Mouse (Mus musculus) urinary bladder, postnatal 4 days (tissue): ENCODE measurements around the gene Ubap2l.

Source experiments
- DNase-seq, 2 experiments: peaks; one replicate each; pipeline ENCODE4 v3.0.0; 2021 to 2022; ENCODE audit warnings: low spot score in 2 of 2

Gene Ubap2l

DNA sequence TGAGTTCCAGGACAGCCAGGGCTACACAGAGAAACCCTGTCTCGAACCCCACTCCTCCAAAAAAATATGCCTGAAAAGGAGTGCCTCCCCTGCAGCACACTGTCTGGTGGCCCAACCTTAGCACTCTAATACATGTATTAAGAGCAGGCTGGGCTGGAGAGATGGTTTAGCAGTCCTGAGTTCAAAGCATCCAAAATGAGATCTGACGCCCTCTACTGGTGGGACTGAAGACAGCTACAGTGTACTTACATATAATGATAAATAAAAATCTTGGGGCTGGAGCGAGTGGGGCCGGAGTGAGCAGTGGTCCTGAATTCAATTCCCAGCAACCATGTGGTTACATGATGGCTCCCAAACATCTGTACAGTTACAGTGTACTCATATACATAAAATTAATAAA is 85.5 kb downstream of the Ubap2l start:
- no peak for DNase-seq

DNA sequence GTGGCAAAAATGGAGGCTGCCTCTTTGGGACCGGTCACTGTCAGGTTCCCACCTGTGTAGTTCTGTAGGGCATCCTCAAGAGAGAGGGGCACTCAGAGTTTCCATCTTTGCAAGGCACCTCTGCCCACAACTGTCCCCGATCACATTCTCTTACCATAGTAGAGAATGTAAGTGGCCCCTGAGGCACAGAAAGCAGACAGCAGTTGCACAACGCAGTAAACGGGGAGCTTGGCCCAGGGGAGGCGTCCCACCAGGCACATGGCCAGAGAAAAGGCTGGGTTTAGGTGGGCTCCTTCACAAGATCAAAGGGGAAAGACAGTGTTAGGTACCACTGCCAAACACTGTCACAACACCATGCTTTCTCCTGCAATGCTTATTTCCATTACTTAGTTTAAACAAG is 86.5 kb downstream of the Ubap2l start:
- no peak for DNase-seq

DNA sequence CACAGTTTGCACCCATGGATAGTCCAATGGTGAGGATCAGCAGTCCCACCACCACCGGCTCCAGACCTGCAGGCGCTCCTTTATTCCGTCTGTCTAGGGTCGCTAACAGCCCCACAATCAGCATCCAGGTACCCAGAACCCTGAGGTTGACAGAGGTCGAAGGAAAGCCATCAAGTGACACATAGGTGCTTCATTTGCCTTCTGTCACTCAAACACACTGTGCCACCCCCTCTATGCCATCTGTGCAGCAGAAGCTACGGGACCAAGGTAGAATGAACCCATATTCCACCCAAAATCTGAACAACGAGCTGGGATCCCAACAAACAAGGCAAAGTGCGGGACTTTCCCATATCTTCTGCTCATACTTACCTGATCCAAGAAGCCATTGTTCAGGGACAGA is 86.9 kb downstream of the Ubap2l start:
- no peak for DNase-seq

GRCm38 (mm10) chr3:89963926-89964739 is 88.3 kb downstream of the Ubap2l start:
- peak; percentile 61 to 74 for DNase-seq

DNA sequence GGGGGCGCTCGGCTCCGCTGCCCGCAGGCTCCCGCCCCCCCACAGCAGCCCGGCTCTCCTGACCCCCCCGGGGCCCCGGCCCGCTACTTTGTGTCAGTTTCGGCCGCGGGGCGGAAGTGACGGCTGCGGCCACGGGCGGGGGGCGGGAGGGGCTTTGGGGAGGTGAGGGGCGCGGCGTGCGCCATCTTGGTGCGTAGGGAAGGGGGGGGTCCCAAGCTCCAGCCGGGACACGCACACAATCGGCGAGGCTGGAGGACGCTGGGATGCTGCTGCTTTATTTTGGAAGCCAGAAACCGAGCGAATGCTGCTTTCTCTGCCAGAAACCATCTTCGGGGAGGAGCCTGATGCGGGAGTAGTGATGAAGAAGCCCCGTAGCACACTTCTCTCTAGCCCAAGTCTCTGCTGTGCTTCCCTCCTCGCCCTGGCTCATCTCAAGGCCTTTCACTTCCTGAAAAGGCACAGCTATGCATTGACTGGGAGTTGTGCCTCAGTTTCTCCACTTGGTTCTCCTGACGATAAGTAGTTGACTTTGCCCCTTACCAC is 89.1 kb downstream of the Ubap2l start, which contains the start of gene Atp8b2:
Gene Atp8b2 (minus strand): TSS at position 288 of the 543 bp plus-strand sequence.
- DNase-seq: peak; percentile 71

DNA sequence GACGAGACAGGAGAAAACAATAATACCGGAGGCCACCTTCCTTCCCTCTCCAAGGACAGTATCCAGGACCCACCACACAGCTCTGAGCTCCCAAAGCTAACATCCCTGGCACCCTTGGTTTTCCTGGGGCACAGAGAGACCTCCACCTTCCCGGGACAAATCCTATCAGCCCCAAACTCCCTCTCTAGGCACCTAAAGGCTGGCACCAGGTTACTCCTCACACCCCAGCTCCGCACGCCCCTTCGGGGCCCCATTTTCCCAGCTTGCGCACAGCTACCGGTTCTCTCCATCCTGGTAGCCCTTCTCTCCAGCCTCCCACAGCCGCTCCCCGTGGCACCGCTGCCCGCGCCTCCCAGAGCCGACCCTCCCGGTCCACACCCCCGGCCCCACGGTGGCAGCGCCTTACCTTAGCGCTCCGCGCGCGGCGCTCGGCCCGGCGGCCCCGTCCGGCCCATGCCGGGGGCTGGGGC is 89.6 kb downstream of the Ubap2l start:
- peak in 1 of 2 experiments; percentile 42 for DNase-seq

GRCm38 (mm10) chr3:89962059-89962750 is 90.2 kb downstream of the Ubap2l start:
- DNase-seq: peak in 1 of 2 experiments; percentile 45

DNA sequence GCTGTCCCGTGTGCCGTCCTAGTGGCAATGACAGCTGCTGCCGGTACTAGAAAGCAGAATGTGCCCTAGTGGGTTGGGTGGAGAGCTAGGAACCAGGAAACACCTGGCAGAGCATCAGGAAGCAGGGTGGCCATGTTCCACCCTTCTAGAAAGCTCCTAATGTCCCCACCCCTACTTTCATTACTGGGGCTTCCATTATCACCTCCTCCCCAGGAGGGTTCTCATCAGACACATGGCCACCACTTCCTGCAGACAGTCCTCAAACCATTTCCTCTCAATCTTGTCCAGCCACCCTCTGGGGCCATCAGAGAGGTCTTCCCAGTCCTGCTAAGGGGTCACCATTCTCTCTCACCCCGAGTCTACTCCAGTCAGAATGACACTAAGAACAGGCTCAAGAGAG is 91.0 kb downstream of the Ubap2l start:
- no peak for DNase-seq

- peak; percentile 91 to 93 for DNase-seq
Observed at GRCm38 (mm10) chr3:89960469-89960868, 92.0 kb downstream of the Ubap2l start.

GRCm38 (mm10) chr3:89959435-89959834 is 93.0 kb downstream of the Ubap2l start:
- DNase-seq: no peak

GRCm38 (mm10) chr3:89957880-89958279 is 94.5 kb downstream of the Ubap2l start:
- DNase-seq: no peak

DNA sequence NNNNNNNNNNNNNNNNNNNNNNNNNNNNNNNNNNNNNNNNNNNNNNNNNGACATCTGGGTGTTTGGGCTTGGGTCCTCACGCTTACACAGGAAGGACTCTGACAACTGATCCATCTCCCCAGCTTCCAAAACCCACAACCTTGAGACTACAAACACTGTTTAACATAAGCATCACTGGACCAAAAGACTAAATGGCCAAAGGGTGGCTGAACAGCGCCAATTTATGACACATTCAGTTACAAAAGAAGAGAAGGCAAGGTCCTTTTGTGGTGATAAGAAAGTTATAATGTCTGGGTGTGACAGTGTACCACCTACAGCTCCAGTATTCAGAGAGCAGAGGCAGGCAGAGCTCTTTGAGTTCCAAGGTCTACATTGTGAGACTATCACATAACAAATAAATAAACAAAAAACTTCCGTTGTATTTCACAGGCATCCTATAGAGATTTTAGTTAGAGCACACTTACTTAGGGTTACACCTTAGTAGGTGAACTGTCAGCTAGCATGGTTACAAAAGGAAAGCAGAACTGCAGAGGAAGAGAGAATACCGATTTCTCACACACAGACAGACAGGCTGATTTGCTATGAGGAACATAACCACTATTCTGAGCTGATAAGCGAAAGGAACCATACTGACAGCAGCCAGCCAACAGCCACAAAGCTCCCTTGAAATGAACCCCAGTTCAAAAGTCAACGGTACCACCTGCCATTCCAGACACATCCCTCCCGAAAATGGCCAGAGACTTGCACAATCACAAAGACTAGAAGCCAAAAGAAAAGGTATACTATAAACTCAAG is 96.1 kb downstream of the Ubap2l start:
- no peak for DNase-seq

- peak; percentile 61 to 77 for DNase-seq
Observed at GRCm38 (mm10) chr3:89953420-89953819, 99.0 kb downstream of the Ubap2l start.
